Mouse (Mus musculus): ENCODE results near the gene Dnlz. TPM values are rescaled to one million over a fixed set of nuclear protein-coding genes. Genes with fewer than 3 reads are reported as not detected.

Dnlz gene
- polyA plus RNA-seq, 1 experiment, result 37.9 TPM

DNA sequence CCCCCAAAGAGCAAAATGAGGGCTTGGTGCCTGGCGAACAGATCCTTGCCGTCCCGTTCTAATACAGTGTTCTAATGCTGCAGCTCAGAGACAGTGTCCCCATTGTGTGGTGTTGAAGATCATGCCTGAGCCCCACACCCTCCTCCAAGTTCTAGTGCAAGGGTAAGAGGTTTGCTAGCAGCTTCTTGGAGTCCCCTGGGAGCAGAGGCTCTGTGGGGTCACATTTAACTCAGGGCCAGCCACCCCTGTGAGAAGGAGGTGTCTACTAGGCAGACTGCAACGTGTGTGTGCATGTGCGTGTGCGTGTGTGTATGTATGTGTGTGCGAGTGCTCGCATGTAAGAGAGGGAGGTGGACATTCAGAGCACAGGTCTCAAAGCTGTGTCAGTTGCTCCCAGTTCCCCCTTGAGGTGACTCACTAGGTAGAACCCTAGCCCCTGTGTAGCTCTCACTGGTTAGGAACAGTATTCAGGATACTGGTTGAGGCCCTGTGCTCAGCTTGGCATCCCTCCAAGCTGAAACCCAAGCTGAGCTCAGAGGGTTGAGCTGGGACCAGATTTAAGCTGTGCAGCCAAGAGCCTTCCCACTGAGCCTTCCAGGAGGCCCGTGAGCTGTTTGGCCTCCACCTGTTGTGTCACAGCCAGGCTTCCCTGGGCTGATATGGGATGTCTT is 35.2 kb downstream of the Dnlz start:
- Histone ChIP-seq H3K27ac (ENCODE audit: insufficient read depth, low read length) (no peak overlapping the region), H3K4me1 (ENCODE audit: control insufficient read depth, insufficient read depth, low read length) (peaks cover 7% of the 10 kb centered on the region), H3K4me3 (ENCODE audit: insufficient read depth, low read length) (peak overlapping the region; percentile 80)
- no peak for TF ChIP-seq CTCF (IDR thresholded peaks at IDR 0.05; ENCODE audit: extremely low read depth, insufficient read depth, low read length)
- no peak for TF ChIP-seq POLR2A (IDR thresholded peaks at IDR 0.05; ENCODE audit: extremely low read depth, insufficient read depth, low read length)

- H3K4me1 ChIP-seq (ENCODE audit: control insufficient read depth, insufficient read depth, low read length), result peaks cover 7% of the 10 kb centered on the region
- TF ChIP-seq POLR2A (IDR thresholded peaks at IDR 0.05; ENCODE audit: extremely low read depth, insufficient read depth, low read length), result no peak
- TF ChIP-seq CTCF (IDR thresholded peaks at IDR 0.05; ENCODE audit: extremely low read depth, insufficient read depth, low read length), result no peak
- peak overlapping the region; percentile 48 for H3K27ac ChIP-seq (ENCODE audit: insufficient read depth, low read length)
- peak overlapping the region; percentile 80 for H3K4me3 ChIP-seq (ENCODE audit: insufficient read depth, low read length)
These were observed 36.0 kb downstream of the Dnlz start for GRCm38 (mm10) chr2:26315925-26316311.

GRCm38 (mm10) chr2:26315072-26315924 is 36.6 kb downstream of the Dnlz start, which contains the start of gene Gpsm1:
Gene Gpsm1 (plus strand): TSS chr2:26315515.
- peak within 1 kb of the TSS; percentile 48 for H3K27ac ChIP-seq (ENCODE audit: insufficient read depth, low read length)
- TF ChIP-seq CTCF (IDR thresholded peaks at IDR 0.05; ENCODE audit: extremely low read depth, insufficient read depth, low read length), result no peak
- TF ChIP-seq POLR2A (IDR thresholded peaks at IDR 0.05; ENCODE audit: extremely low read depth, insufficient read depth, low read length), result 0 out of 2 replicates have a peak, but pooled peaks have one; percentile 49
- peaks cover 7% of the 10 kb centered on the region for H3K4me1 ChIP-seq (ENCODE audit: control insufficient read depth, insufficient read depth, low read length)
- peak within 1 kb of the TSS; percentile 80 for H3K4me3 ChIP-seq (ENCODE audit: insufficient read depth, low read length)

- no peak overlapping the region; the same call in 1 of the 2 replicates for H3K4me3 ChIP-seq (ENCODE audit: insufficient read depth, low read length)
- H3K4me1 ChIP-seq (ENCODE audit: control insufficient read depth, insufficient read depth, low read length), result peaks cover 7% of the 10 kb centered on the region
- TF ChIP-seq CTCF (IDR thresholded peaks at IDR 0.05; ENCODE audit: extremely low read depth, insufficient read depth, low read length) (no peak), POLR2A (IDR thresholded peaks at IDR 0.05; ENCODE audit: extremely low read depth, insufficient read depth, low read length) (no peak)
- no peak overlapping the region for H3K27ac ChIP-seq (ENCODE audit: insufficient read depth, low read length)
These were observed 37.4 kb downstream of the Dnlz start for GRCm38 (mm10) chr2:26314281-26315071.

- H3K27ac ChIP-seq (ENCODE audit: insufficient read depth, low read length), result no peak overlapping the region
- TF ChIP-seq POLR2A (IDR thresholded peaks at IDR 0.05; ENCODE audit: extremely low read depth, insufficient read depth, low read length) (no peak), CTCF (IDR thresholded peaks at IDR 0.05; ENCODE audit: extremely low read depth, insufficient read depth, low read length) (no peak)
- H3K4me1 ChIP-seq (ENCODE audit: control insufficient read depth, insufficient read depth, low read length), result peaks cover 4% of the 10 kb centered on the region
- H3K4me3 ChIP-seq (ENCODE audit: insufficient read depth, low read length), result no peak overlapping the region
These were observed 38.5 kb downstream of the Dnlz start for GRCm38 (mm10) chr2:26313394-26313793.

DNA sequence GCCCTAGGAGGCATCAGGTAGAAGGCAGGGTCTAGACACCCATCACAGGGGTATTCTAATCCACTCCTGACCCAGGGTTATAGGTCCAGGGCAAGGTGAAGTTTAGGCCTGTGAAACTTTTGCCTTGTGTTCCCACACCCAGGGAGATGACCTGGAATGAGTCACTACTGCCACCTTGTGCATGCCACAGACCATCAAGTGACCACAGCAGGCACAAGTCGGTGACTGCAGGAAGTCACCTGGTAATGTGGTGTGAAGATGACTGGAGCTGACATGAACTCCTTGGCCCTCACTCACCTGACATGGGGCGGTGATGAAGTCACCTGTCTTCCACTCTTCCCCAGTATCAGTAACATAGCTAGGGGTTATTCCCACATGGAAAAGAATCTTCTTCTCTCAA is 39.1 kb downstream of the Dnlz start:
- Histone ChIP-seq H3K4me3 (ENCODE audit: insufficient read depth, low read length) (no peak overlapping the region), H3K27ac (ENCODE audit: insufficient read depth, low read length) (no peak overlapping the region), H3K4me1 (ENCODE audit: control insufficient read depth, insufficient read depth, low read length) (peaks cover 4% of the 10 kb centered on the region)
- TF ChIP-seq POLR2A (IDR thresholded peaks at IDR 0.05; ENCODE audit: extremely low read depth, insufficient read depth, low read length) (no peak), CTCF (IDR thresholded peaks at IDR 0.05; ENCODE audit: extremely low read depth, insufficient read depth, low read length) (no peak)

- no peak overlapping the region for H3K27ac ChIP-seq (ENCODE audit: insufficient read depth, low read length)
These were observed 40.0 kb downstream of the Dnlz start for GRCm38 (mm10) chr2:26311936-26312335.

DNA sequence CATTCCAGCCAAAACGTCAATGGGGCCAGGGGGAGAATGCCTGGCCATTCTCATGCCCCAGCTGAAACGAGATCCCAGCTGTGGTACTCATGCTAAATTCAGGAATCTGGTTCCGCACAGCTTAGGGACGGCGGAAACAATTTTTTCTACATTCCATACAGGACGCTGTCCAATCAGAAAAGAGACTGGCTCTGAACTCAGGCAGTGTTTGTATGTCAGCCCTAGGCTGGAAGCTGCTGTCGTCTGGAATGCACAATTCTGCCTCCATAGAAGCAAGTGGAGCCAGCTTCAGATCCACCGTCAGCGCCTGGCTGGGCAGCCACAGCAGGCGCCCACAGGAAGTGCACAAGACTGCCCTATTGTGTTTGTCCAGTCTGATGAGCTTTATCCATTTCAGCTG is 42.2 kb downstream of the Dnlz start:
- Histone ChIP-seq H3K4me3 (ENCODE audit: insufficient read depth, low read length) (no peak overlapping the region), H3K4me1 (ENCODE audit: control insufficient read depth, insufficient read depth, low read length) (no peaks in the 10 kb centered on the region), H3K27ac (ENCODE audit: insufficient read depth, low read length) (no peak overlapping the region)
- no peak for TF ChIP-seq POLR2A (IDR thresholded peaks at IDR 0.05; ENCODE audit: extremely low read depth, insufficient read depth, low read length)
- no peak for TF ChIP-seq CTCF (IDR thresholded peaks at IDR 0.05; ENCODE audit: extremely low read depth, insufficient read depth, low read length)

More at GRCm38 (mm10) chr2:26311936-26312335, 40.0 kb downstream of the Dnlz start:
- no peak for TF ChIP-seq CTCF (IDR thresholded peaks at IDR 0.05; ENCODE audit: extremely low read depth, insufficient read depth, low read length)
- no peak for TF ChIP-seq POLR2A (IDR thresholded peaks at IDR 0.05; ENCODE audit: extremely low read depth, insufficient read depth, low read length)
- Histone ChIP-seq H3K4me1 (ENCODE audit: control insufficient read depth, insufficient read depth, low read length) (peaks cover 4% of the 10 kb centered on the region), H3K4me3 (ENCODE audit: insufficient read depth, low read length) (no peak overlapping the region)

- no peak for TF ChIP-seq CTCF (IDR thresholded peaks at IDR 0.05; ENCODE audit: extremely low read depth, insufficient read depth, low read length)
- no peak for TF ChIP-seq POLR2A (IDR thresholded peaks at IDR 0.05; ENCODE audit: extremely low read depth, insufficient read depth, low read length)
- Histone ChIP-seq H3K4me3 (ENCODE audit: insufficient read depth, low read length) (no peak overlapping the region), H3K27ac (ENCODE audit: insufficient read depth, low read length) (no peak overlapping the region), H3K4me1 (ENCODE audit: control insufficient read depth, insufficient read depth, low read length) (no peaks in the 10 kb centered on the region)
These were observed 45.2 kb downstream of the Dnlz start for GRCm38 (mm10) chr2:26306702-26307101.

All from cortical plate, adult 2 months (tissue).